Mouse (Mus musculus): ENCODE results near the gene Gulp1.

- TF ChIP-seq POLR2A (IDR thresholded peaks at IDR 0.05; ENCODE audit: insufficient read depth, low read depth, low read length) (no peak), CTCF (IDR thresholded peaks at IDR 0.05; ENCODE audit: insufficient read depth, low read depth, low read length) (no peak)
Measured at GRCm38 (mm10) chr1:44741256-44741655, 189.9 kb downstream of the Gulp1 start.
